Mouse (Mus musculus) heart, adult 2 months (tissue): Measurements from ENCODE around the gene 4930518I15Rik.

Experiments used
- EP300 ChIP-seq: fragments of 200-500 bp; IDR thresholded peaks from 2 replicates; pipeline ENCODE4 v1.6.1; 2011; ENCODE audit warnings: low read depth, low read length, control low read depth; ENCODE audit not compliant: insufficient read depth
- POLR2A ChIP-seq: fragments of 200-500 bp; IDR thresholded peaks from 2 replicates; pipeline ENCODE4 v1.6.1; 2011; ENCODE audit warnings: mild to moderate bottlenecking, low read depth, low read length, control low read depth; ENCODE audit not compliant: insufficient read depth

DNA sequence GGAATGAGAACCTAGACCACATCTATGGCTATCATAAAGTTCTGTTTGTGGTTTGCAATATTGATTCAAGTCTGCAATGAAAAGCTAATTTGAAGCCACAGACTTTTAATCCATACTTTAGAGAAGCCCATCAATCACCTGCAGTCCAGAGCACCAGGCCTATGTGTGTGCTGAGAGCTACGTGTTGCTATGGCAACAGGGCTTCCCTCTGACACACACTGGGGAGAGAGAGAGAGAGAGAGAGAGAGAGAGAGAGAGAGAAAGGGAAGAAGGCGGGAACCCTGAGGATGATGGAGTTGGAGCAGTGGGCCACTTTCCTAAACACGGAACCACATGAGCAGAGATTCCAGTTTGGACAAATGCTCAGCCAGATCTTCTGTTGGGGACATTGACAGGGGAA, 34.5 kb upstream of the 4930518I15Rik start:
- TF ChIP-seq EP300 (no peak), POLR2A (no peak)
